Mouse (Mus musculus) Patski (cell line): Measurements from ENCODE around the gene Ppp1r12a. TPM values are rescaled to one million over a fixed set of nuclear protein-coding genes. Genes with fewer than 3 reads are reported as not detected.
"Not testable (repeated sequence)": the region's sequence is repeated elsewhere in the genome, so short reads cannot be mapped to it uniquely, and the experiment has no call there.

Source experiments
- ATAC-seq: fragments of 100-300 bp; one replicate; pipeline ENCODE4 v1.8.0; 2021
- CTCF ChIA-PET: fragments of 350-600 bp; sonication (Branson Sonifier 250); formaldehyde crosslinking; loops from one replicate; lab custom pipeline; 2022; ENCODE audit warnings: inconsistent platforms; lab: Charles Lee
- POLR2A ChIA-PET: fragments of 350-600 bp; sonication (Branson Sonifier 250); formaldehyde crosslinking; loops from one replicate; lab custom pipeline; 2022; ENCODE audit warnings: antibody characterized with exemption, inconsistent platforms; lab: Charles Lee
- DNase-seq: peaks from one replicate; pipeline ENCODE4 v3.0.0-alpha.2; 2011; ENCODE audit warnings: low read depth, low spot score
- H3K27me3 ChIP-seq: fragments of 371-371 bp; one replicate; pipeline ENCODE4 v1.5.1; 2021
- CTCF ChIP-seq: fragments of 100-300 bp; IDR thresholded peaks from one replicate; pipeline ENCODE4 v1.5.1; 2021
- in situ Hi-C: fragments of 300-500 bp; cut with MboI; formaldehyde crosslinking; loops from 3 replicates; pipeline ENCODE4 v1.11.1; 2018; ENCODE audit warnings: low pct_unique_long_range_greater_than_20kb, mixed read lengths
- polyA plus RNA-seq: library from polyadenylated mRNA; unstranded; gene quantifications from one replicate; pipeline ENCODE4 v1.2.3, GENCODE M21; 2021

Ppp1r12a gene
- polyA plus RNA-seq, 1 experiment from 2014 or later: 68.9 TPM

- POLR2A ChIA-PET: no interaction called here
- in situ Hi-C loops: no loop called here
- no peaks in the 10 kb centered on the region for H3K27me3 ChIP-seq
- ATAC-seq (no peak), DNase-seq (no peak)
- CTCF ChIA-PET: no interaction called here
- TF ChIP-seq CTCF: no peak
Measured at GRCm38 (mm10) chr10:108255812-108256376, 93.9 kb downstream of the Ppp1r12a start.

- no peaks in the 10 kb centered on the region for H3K27me3 ChIP-seq
- ChIA-PET CTCF (interaction anchor here (1.4 kb wide), 1 partner anchor 174 kb away, joined by 3 read pairs; no protein-coding TSS in a partner anchor), POLR2A (no interaction called here)
- DNase-seq (no peak), ATAC-seq (no peak)
- no peak for TF ChIP-seq CTCF
- in situ Hi-C loops: no loop called here
Measured at GRCm38 (mm10) chr10:108260931-108261330, 98.9 kb downstream of the Ppp1r12a start.

GRCm38 (mm10) chr10:108264641-108265040, 102.6 kb downstream of the Ppp1r12a start:
- TF ChIP-seq CTCF: no peak
- no peaks in the 10 kb centered on the region for H3K27me3 ChIP-seq
- ChIA-PET POLR2A (no interaction called here), CTCF (interaction anchor here (0.7 to 2.0 kb wide), 7 partner anchors 9 to 404 kb away, joined by 3 to 7 read pairs (median 3); no protein-coding TSS in a partner anchor)
- DNase-seq (no peak), ATAC-seq (no peak)
- in situ Hi-C loops: no loop called here

GRCm38 (mm10) chr10:108271201-108271600, 109.2 kb downstream of the Ppp1r12a start:
- no peak for DNase-seq
- in situ Hi-C loops: no loop called here
- no peaks in the 10 kb centered on the region for H3K27me3 ChIP-seq
- ChIA-PET POLR2A (no interaction called here), CTCF (no interaction called here)
- no peak for ATAC-seq
- TF ChIP-seq CTCF: no peak

- no peak for ATAC-seq
- in situ Hi-C loops: no loop called here
- H3K27me3 ChIP-seq: no peaks in the 10 kb centered on the region
- POLR2A ChIA-PET: interaction anchor here (0.5 kb wide), 1 partner anchor 55 kb away, joined by 4 read pairs; no protein-coding TSS in a partner anchor
- no peak for DNase-seq
- CTCF ChIA-PET: interaction anchor here (0.9 to 2.2 kb wide), 4 partner anchors 12 to 31 kb away, joined by 3 to 7 read pairs (median 3); no protein-coding TSS in a partner anchor
- TF ChIP-seq CTCF: no peak
Measured at GRCm38 (mm10) chr10:108276678-108277077, 114.7 kb downstream of the Ppp1r12a start.

- no peak for ATAC-seq
- no peaks in the 10 kb centered on the region for H3K27me3 ChIP-seq
- DNase-seq: no peak
- in situ Hi-C loops: no loop called here
- CTCF ChIA-PET: interaction anchor here (0.9 to 2.2 kb wide), 4 partner anchors 12 to 32 kb away, joined by 3 to 7 read pairs (median 3); no protein-coding TSS in a partner anchor
- TF ChIP-seq CTCF: no peak
- POLR2A ChIA-PET: interaction anchor here (0.5 kb wide), 1 partner anchor 55 kb away, joined by 4 read pairs; no protein-coding TSS in a partner anchor
Measured at GRCm38 (mm10) chr10:108277198-108277597, 115.2 kb downstream of the Ppp1r12a start.

- CTCF ChIA-PET: interaction anchor here (1.4 to 2.2 kb wide), 3 partner anchors 9 to 19 kb away, joined by 3 to 9 read pairs (median 5); no protein-coding TSS in a partner anchor
- H3K27me3 ChIP-seq, in situ Hi-C loops, POLR2A ChIA-PET, ATAC-seq, DNase-seq: not testable (repeated sequence)
Measured at GRCm38 (mm10) chr10:108281099-108281498, 119.1 kb downstream of the Ppp1r12a start.

- ATAC-seq (no peak), DNase-seq (no peak)
- H3K27me3 ChIP-seq: no peaks in the 10 kb centered on the region
- CTCF ChIA-PET: interaction anchor here (1.4 to 2.2 kb wide), 3 partner anchors 8 to 17 kb away, joined by 3 to 9 read pairs (median 5); no protein-coding TSS in a partner anchor
- POLR2A ChIA-PET: no interaction called here
- in situ Hi-C loops: no loop called here
- TF ChIP-seq CTCF: no peak
Measured at GRCm38 (mm10) chr10:108282351-108282750, 120.4 kb downstream of the Ppp1r12a start.

- DNase-seq: no peak
- TF ChIP-seq CTCF: no peak
- in situ Hi-C loops: no loop called here
- H3K27me3 ChIP-seq: no peaks in the 10 kb centered on the region
- ChIA-PET POLR2A (no interaction called here), CTCF (interaction anchor here (1.1 to 1.3 kb wide), 2 partner anchors 14 to 55 kb away, joined by 3 read pairs; no protein-coding TSS in a partner anchor)
- ATAC-seq: no peak
Measured at GRCm38 (mm10) chr10:108283418-108283817, 121.4 kb downstream of the Ppp1r12a start.

GRCm38 (mm10) chr10:108283837-108284236, 121.8 kb downstream of the Ppp1r12a start:
- ChIA-PET CTCF (interaction anchor here (1.1 to 1.3 kb wide), 2 partner anchors 14 to 55 kb away, joined by 3 read pairs; no protein-coding TSS in a partner anchor), POLR2A (no interaction called here)
- DNase-seq (no peak), ATAC-seq (no peak)
- TF ChIP-seq CTCF: no peak
- H3K27me3 ChIP-seq: no peaks in the 10 kb centered on the region
- in situ Hi-C loops: no loop called here

- ATAC-seq: no peak
- no peak for DNase-seq
- in situ Hi-C loops: no loop called here
- CTCF ChIA-PET: interaction anchor here (1.1 to 1.3 kb wide), 2 partner anchors 15 to 56 kb away, joined by 3 read pairs; no protein-coding TSS in a partner anchor
- POLR2A ChIA-PET: interaction anchor here (1.6 kb wide), 1 partner anchor 11 kb away, joined by 4 read pairs; no protein-coding TSS in a partner anchor
- H3K27me3 ChIP-seq: no peaks in the 10 kb centered on the region
- no peak for TF ChIP-seq CTCF
Measured at GRCm38 (mm10) chr10:108284445-108284844, 122.5 kb downstream of the Ppp1r12a start.
